Mouse (Mus musculus): ENCODE results near the gene Kremen2. TPM values are rescaled to one million over a fixed set of nuclear protein-coding genes. Genes with fewer than 3 reads are reported as not detected.

Kremen2 gene
- polyA plus RNA-seq, 1 experiment from 2014 or later, result 2.6 TPM

DNA sequence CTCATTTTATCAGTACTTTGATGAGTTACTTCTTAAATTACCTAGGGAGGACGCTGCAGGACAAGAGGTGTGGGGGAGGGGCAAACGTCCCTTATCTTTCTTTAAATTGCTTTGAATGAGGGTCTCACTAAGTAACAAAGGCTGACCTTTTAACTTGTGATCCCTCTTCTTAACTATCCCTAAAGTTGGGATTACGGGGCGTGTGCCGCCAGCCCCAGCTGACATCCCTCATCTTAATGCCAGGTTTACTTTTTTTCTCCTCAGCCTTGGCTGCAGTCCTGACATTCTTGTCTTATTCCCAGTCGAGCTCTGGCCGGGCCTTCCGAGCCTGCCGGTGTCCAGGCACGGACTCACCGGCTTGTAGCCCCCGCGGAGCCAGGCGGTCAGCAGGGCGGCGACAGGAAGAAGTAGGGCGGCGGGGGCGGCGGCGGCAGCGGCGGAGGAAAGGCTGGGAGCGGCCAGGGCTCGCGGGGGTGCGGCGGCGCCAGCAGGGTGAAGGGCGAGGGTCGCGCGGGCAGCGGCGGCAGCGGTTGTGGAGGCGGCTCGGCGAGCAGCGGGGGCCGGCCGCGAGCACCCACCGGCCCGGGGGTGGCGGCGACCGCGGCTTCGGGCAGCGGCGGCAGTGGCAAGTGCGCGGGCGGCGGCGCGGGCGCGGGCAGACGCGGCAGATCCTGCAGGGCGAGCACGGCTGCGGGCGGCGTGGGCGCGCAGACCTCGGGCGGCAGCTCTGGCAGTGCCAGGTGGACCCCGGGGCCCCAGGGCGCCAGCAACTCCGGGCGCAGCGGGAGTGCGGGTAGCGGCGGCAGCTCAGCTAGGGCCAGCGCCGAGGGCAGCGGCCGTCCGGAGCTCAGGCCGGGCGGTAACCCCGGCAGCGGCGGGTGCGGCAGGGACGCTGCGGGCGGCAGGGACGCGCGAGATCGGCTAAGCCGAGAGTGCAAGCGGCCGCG, 46.2 kb downstream of the Kremen2 start:
- Histone ChIP-seq H3K27ac (ENCODE audit: low read depth, low read length) (no peak overlapping the region), H3K27me3 (ENCODE audit: control insufficient read depth, insufficient read depth, low read length) (peaks cover 31% of the 10 kb centered on the region), H3K4me3 (ENCODE audit: low read depth, low read length) (peak overlapping the region; percentile 62), H3K9ac (ENCODE audit: low read length) (peak overlapping the region; percentile 46; the same call in 1 of the 2 replicates), H3K4me1 (replicated peaks; ENCODE audit: control insufficient read depth, insufficient read depth, low read length) (no peaks in the 10 kb centered on the region; the same call in 1 of the 2 replicates), H3K4me2 (ENCODE audit: low read depth, low read length, severe bottlenecking) (peak overlapping the region; percentile 100), H3K36me3 (ENCODE audit: control insufficient read depth, insufficient read depth, low read length) (no peaks in the 10 kb centered on the region), H3K9me3 (ENCODE audit: control insufficient read depth, low read length) (no peaks in the 10 kb centered on the region)
- peak; percentile 57 for ATAC-seq (replicated peaks; ENCODE audit: low FRiP score)
- peak; percentile 63 for DNase-seq (ENCODE audit: low spot score)
- under 1% methylated on average over 96 of the region's 101 CpGs for WGBS

GRCm38 (mm10) chr17:23695801-23696200, 49.8 kb downstream of the Kremen2 start:
- no peak overlapping the region for H3K9ac ChIP-seq (ENCODE audit: low read length)
- no peak for ATAC-seq (replicated peaks; ENCODE audit: low FRiP score)
- WGBS, result 11% methylated on average over 3 of the region's 3 CpGs
- no peak for DNase-seq (ENCODE audit: low spot score)
- H3K27me3 ChIP-seq (ENCODE audit: control insufficient read depth, insufficient read depth, low read length), result peaks cover 27% of the 10 kb centered on the region
- H3K4me3 ChIP-seq (ENCODE audit: low read depth, low read length), result no peak overlapping the region
- no peaks in the 10 kb centered on the region for H3K36me3 ChIP-seq (ENCODE audit: control insufficient read depth, insufficient read depth, low read length)
- H3K9me3 ChIP-seq (ENCODE audit: control insufficient read depth, low read length), result no peaks in the 10 kb centered on the region
- no peaks in the 10 kb centered on the region; the same call in 1 of the 2 replicates for H3K4me1 ChIP-seq (replicated peaks; ENCODE audit: control insufficient read depth, insufficient read depth, low read length)
- no peak overlapping the region for H3K27ac ChIP-seq (ENCODE audit: low read depth, low read length)
- H3K4me2 ChIP-seq (ENCODE audit: low read depth, low read length, severe bottlenecking), result no peak overlapping the region

DNA sequence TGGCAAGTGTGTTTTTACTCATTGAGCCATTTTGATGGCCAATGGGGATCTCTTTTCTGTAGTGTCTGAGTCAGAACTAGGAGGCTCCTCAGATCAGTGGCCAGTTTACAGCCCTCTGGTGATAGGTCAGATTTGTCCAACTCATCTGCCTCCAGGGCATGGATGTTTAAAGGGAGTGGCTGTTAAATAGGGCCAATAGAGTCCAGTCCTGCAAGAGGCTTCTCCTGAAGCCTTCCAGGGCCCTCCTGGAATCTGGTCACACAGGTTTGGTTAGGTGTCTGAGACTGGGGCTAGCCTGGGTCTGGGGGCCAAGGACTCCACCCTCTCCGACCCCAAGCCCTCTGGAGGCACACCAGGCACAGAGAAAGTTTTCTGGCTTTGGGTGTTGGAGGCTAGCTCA, 51.1 kb downstream of the Kremen2 start:
- no peak overlapping the region for H3K4me3 ChIP-seq (ENCODE audit: low read depth, low read length)
- H3K9me3 ChIP-seq (ENCODE audit: control insufficient read depth, low read length), result no peaks in the 10 kb centered on the region
- no peak overlapping the region for H3K27ac ChIP-seq (ENCODE audit: low read depth, low read length)
- H3K9ac ChIP-seq (ENCODE audit: low read length), result no peak overlapping the region
- DNase-seq (ENCODE audit: low spot score) (no peak), ATAC-seq (replicated peaks; ENCODE audit: low FRiP score) (no peak)
- 75% methylated on average over 1 of the region's 1 CpGs for WGBS
- no peak overlapping the region for H3K4me2 ChIP-seq (ENCODE audit: low read depth, low read length, severe bottlenecking)
- H3K36me3 ChIP-seq (ENCODE audit: control insufficient read depth, insufficient read depth, low read length), result no peaks in the 10 kb centered on the region
- no peaks in the 10 kb centered on the region; the same call in 1 of the 2 replicates for H3K4me1 ChIP-seq (replicated peaks; ENCODE audit: control insufficient read depth, insufficient read depth, low read length)
- H3K27me3 ChIP-seq (ENCODE audit: control insufficient read depth, insufficient read depth, low read length), result peaks cover 16% of the 10 kb centered on the region

Other genes starting within 250 kb of the Kremen2 start
- 28.1 and 29.9 TPM in 2 replicates for gene Zfp213, start 181.6 kb downstream of the Kremen2 start, polyA plus RNA-seq (2014; fragmentation: Nextera tagmentation; extraction: Ambion mirVana)
- 19.2 and 20.5 TPM in 2 replicates for gene Zfp13, start 146.3 kb downstream of the Kremen2 start, polyA plus RNA-seq (2014; fragmentation: Nextera tagmentation; extraction: Ambion mirVana)
- 0.16 and 0.27 TPM in 2 replicates for gene Zscan10, start 145.0 kb downstream of the Kremen2 start, polyA plus RNA-seq (2014; fragmentation: Nextera tagmentation; extraction: Ambion mirVana)
- 0.41 and 1.0 TPM in 2 replicates for gene Mmp25, start 100.6 kb downstream of the Kremen2 start, polyA plus RNA-seq (2014; fragmentation: Nextera tagmentation; extraction: Ambion mirVana)
- gene Bicdl2, start 85.3 kb downstream of the Kremen2 start, polyA plus RNA-seq (2014; fragmentation: Nextera tagmentation; extraction: Ambion mirVana), result 0.35 and 0.53 TPM in 2 replicates
- 38.3 and 40.3 TPM in 2 replicates for gene Hcfc1r1, start 72.2 kb downstream of the Kremen2 start, polyA plus RNA-seq (2014; fragmentation: Nextera tagmentation; extraction: Ambion mirVana)
- 54.0 and 56.6 TPM in 2 replicates for gene Thoc6, start 72.0 kb downstream of the Kremen2 start, polyA plus RNA-seq (2014; fragmentation: Nextera tagmentation; extraction: Ambion mirVana)
- gene Tnfrsf12a, start 68.4 kb downstream of the Kremen2 start, polyA plus RNA-seq (2014; fragmentation: Nextera tagmentation; extraction: Ambion mirVana), result 2.5 and 2.7 TPM in 2 replicates
- gene Cldn6, start 66.6 kb downstream of the Kremen2 start, polyA plus RNA-seq (2014; fragmentation: Nextera tagmentation; extraction: Ambion mirVana), result 8.7 and 9.7 TPM in 2 replicates
- 4.8 and 6.6 TPM in 2 replicates for gene Cldn9, start 61.8 kb downstream of the Kremen2 start, polyA plus RNA-seq (2014; fragmentation: Nextera tagmentation; extraction: Ambion mirVana)
- not detected in 2 replicates for gene 1520401A03Rik, start 23.1 kb downstream of the Kremen2 start, polyA plus RNA-seq (2014; fragmentation: Nextera tagmentation; extraction: Ambion mirVana)
- gene Pkmyt1, start 19.5 kb downstream of the Kremen2 start, polyA plus RNA-seq (2014; fragmentation: Nextera tagmentation; extraction: Ambion mirVana), result 61.3 and 62.9 TPM in 2 replicates
- gene Paqr4, start 5.0 kb downstream of the Kremen2 start, polyA plus RNA-seq (2014; fragmentation: Nextera tagmentation; extraction: Ambion mirVana), result 26.5 and 28.8 TPM in 2 replicates
- gene Flywch1, start 25.8 kb upstream of the Kremen2 start, polyA plus RNA-seq (2014; fragmentation: Nextera tagmentation; extraction: Ambion mirVana), result 167 and 174 TPM in 2 replicates
- gene Flywch2, start 40.2 kb upstream of the Kremen2 start, polyA plus RNA-seq (2014; fragmentation: Nextera tagmentation; extraction: Ambion mirVana), result 22.0 and 28.7 TPM in 2 replicates
- gene Srrm2, start 44.7 kb upstream of the Kremen2 start, polyA plus RNA-seq (2014; fragmentation: Nextera tagmentation; extraction: Ambion mirVana), result 541 and 559 TPM in 2 replicates
- 1,038 and 1,041 TPM in 2 replicates for gene Elob, start 83.3 kb upstream of the Kremen2 start, polyA plus RNA-seq (2014; fragmentation: Nextera tagmentation; extraction: Ambion mirVana)
- gene Prss33, start 90.2 kb upstream of the Kremen2 start, polyA plus RNA-seq (2014; fragmentation: Nextera tagmentation; extraction: Ambion mirVana), result not detected in 2 replicates
- not detected in 2 replicates for gene Prss32, start 98.0 kb upstream of the Kremen2 start, polyA plus RNA-seq (2014; fragmentation: Nextera tagmentation; extraction: Ambion mirVana)
- 2.1 and 2.6 TPM in 2 replicates for gene Prss41, start 98.3 kb upstream of the Kremen2 start, polyA plus RNA-seq (2014; fragmentation: Nextera tagmentation; extraction: Ambion mirVana)
- not detected in 2 replicates for gene Prss21, start 122.2 kb upstream of the Kremen2 start, polyA plus RNA-seq (2014; fragmentation: Nextera tagmentation; extraction: Ambion mirVana)
- gene Dcpp1, start 135.0 kb upstream of the Kremen2 start, polyA plus RNA-seq (2014; fragmentation: Nextera tagmentation; extraction: Ambion mirVana), result not detected in 2 replicates
- not detected in 2 replicates for gene Dcpp2, start 135.0 kb upstream of the Kremen2 start, polyA plus RNA-seq (2014; fragmentation: Nextera tagmentation; extraction: Ambion mirVana)
- gene Dcpp3, start 171.6 kb upstream of the Kremen2 start, polyA plus RNA-seq (2014; fragmentation: Nextera tagmentation; extraction: Ambion mirVana), result not detected in 2 replicates
- gene Sbp, start 195.8 kb upstream of the Kremen2 start, polyA plus RNA-seq (2014; fragmentation: Nextera tagmentation; extraction: Ambion mirVana), result not detected in 2 replicates
- not detected in 2 replicates for gene Sbpl, start 209.4 kb upstream of the Kremen2 start, polyA plus RNA-seq (2014; fragmentation: Nextera tagmentation; extraction: Ambion mirVana)
- gene Prss30, start 234.7 kb upstream of the Kremen2 start, polyA plus RNA-seq (2014; fragmentation: Nextera tagmentation; extraction: Ambion mirVana), result not detected in 2 replicates